Mouse (Mus musculus) forebrain, embryonic 11.5 days (tissue): Measurements from ENCODE around the gene Gm15517. TPM values are rescaled to one million over a fixed set of nuclear protein-coding genes. Genes with fewer than 3 reads are reported as not detected.
A peak's percentile ranks its signal among the peaks of the same experiment; 100 is the strongest.

ENCODE experiments used
- ATAC-seq: fragments of 200-750 bp; cut with Nextera tagmentation; replicated peaks from 2 replicates; pipeline ENCODE4 v1.8.0; 2017; ENCODE audit warnings: moderate TSS enrichment; ENCODE audit not compliant: low FRiP score
- DNase-seq: peaks from one replicate; pipeline ENCODE4 v3.0.0-alpha.2; 2017; ENCODE audit warnings: low spot score
- H3K27ac ChIP-seq: fragments of 300-500 bp; sonication (generic); 2 replicates; pipeline ENCODE4 v1.5.1; 2014; ENCODE audit warnings: low read depth, low read length
- H3K27me3 ChIP-seq: fragments of 300-500 bp; sonication (generic); 2 replicates; pipeline ENCODE4 v1.6.1; 2014; ENCODE audit warnings: mild to moderate bottlenecking, low read length, mixed read lengths; ENCODE audit not compliant: control insufficient read depth, insufficient read depth
- H3K36me3 ChIP-seq: fragments of 300-500 bp; sonication (generic); 2 replicates; pipeline ENCODE4 v1.6.1; 2014; ENCODE audit warnings: mild to moderate bottlenecking, low read length, moderate library complexity, mixed read lengths; ENCODE audit not compliant: control insufficient read depth, insufficient read depth
- H3K4me1 ChIP-seq: fragments of 300-500 bp; sonication (generic); replicated peaks from 2 replicates; pipeline ENCODE4 v1.6.1; 2014; ENCODE audit warnings: low read length, mixed read lengths; ENCODE audit not compliant: control insufficient read depth, insufficient read depth
- H3K4me2 ChIP-seq: fragments of 300-500 bp; sonication (generic); 2 replicates; pipeline ENCODE4 v1.6.1; 2014; ENCODE audit warnings: low read depth, mild to moderate bottlenecking, low read length, moderate library complexity, mixed read lengths; ENCODE audit not compliant: severe bottlenecking
- H3K4me3 ChIP-seq: fragments of 300-500 bp; sonication (generic); 2 replicates; pipeline ENCODE4 v1.5.1; 2014; ENCODE audit warnings: low read depth, low read length
- H3K9ac ChIP-seq: fragments of 300-500 bp; sonication (generic); 2 replicates; pipeline ENCODE4 v1.6.1; 2014; ENCODE audit warnings: low read length
- H3K9me3 ChIP-seq: fragments of 300-500 bp; sonication (generic); 2 replicates; pipeline ENCODE4 v1.6.1; 2016; ENCODE audit warnings: low read length, mixed read lengths; ENCODE audit not compliant: control insufficient read depth
- WGBS: fragments of 180-500 bp; shearing (Covaris S2); extraction: QIAGEN DNeasy Blood & Tissue Kit; methylation state at CpG from one replicate; pipeline ENCODE4 v1.1.7; 2014; 5-methylcytosine and 5-hydroxymethylcytosine counted together
- polyA plus RNA-seq: library from polyadenylated mRNA; unstranded; fragments of >200 nt; fragmentation: Nextera tagmentation; extraction: Ambion mirVana; gene quantifications from 2 replicates; pipeline ENCODE4 v1.2.1, GENCODE M21; 2014

Gm15517 gene
- polyA plus RNA-seq, 1 experiment from 2014 or later = not detected

- Histone ChIP-seq H3K4me3 (no peak within 1 kb of the TSS), H3K4me1 (no peaks in the 10 kb centered on the region), H3K27ac (no peak within 1 kb of the TSS), H3K4me2 (no peak within 1 kb of the TSS), H3K9me3 (no peaks in the 10 kb centered on the region), H3K9ac (no peak within 1 kb of the TSS), H3K27me3 (no peaks in the 10 kb centered on the region), H3K36me3 (peaks cover 5% of the 10 kb centered on the region; the same call in 1 of the 2 replicates)
- DNase-seq = no peak
- 75% methylated on average over 4 of the region's 4 CpGs for WGBS
- ATAC-seq = no peak
Measured at GRCm38 (mm10) chr7:44257278-44257677, 4.0 kb upstream of the Gm15517 start, which contains the start of gene Acp4. Gene Acp4, minus strand, starts transcription at chr7:44257378.

- DNase-seq (no peak), ATAC-seq (no peak)
- Histone ChIP-seq H3K27me3 (peaks cover 2% of the 10 kb centered on the region; the same call in 1 of the 2 replicates), H3K4me1 (peaks cover 3% of the 10 kb centered on the region; the same call in 1 of the 2 replicates), H3K36me3 (no peaks in the 10 kb centered on the region), H3K9ac (no peak overlapping the region), H3K4me3 (no peak overlapping the region), H3K27ac (no peak overlapping the region), H3K4me2 (no peak overlapping the region), H3K9me3 (no peaks in the 10 kb centered on the region)
- 74% methylated on average over 6 of the region's 6 CpGs for WGBS
Measured at GRCm38 (mm10) chr7:44260410-44260809, 837 bp upstream of the Gm15517 start.

GRCm38 (mm10) chr7:44262791-44263643 lies 1.8 kb downstream of the Gm15517 start:
- H3K9me3 ChIP-seq = no peaks in the 10 kb centered on the region
- H3K4me2 ChIP-seq = peak overlapping the region; percentile 48
- H3K9ac ChIP-seq = peak overlapping the region; percentile 43
- peaks cover 3% of the 10 kb centered on the region; the same call in 1 of the 2 replicates for H3K4me1 ChIP-seq
- H3K27me3 ChIP-seq = peaks cover 2% of the 10 kb centered on the region; the same call in 1 of the 2 replicates
- H3K36me3 ChIP-seq = no peaks in the 10 kb centered on the region
- 2% methylated on average over 34 of the region's 34 CpGs for WGBS
- DNase-seq = peak; percentile 96
- H3K27ac ChIP-seq = no peak overlapping the region
- peak; percentile 68 for ATAC-seq
- peak overlapping the region; percentile 18; the same call in 1 of the 2 replicates for H3K4me3 ChIP-seq

GRCm38 (mm10) chr7:44268117-44268516 lies 6.9 kb downstream of the Gm15517 start:
- WGBS = 85% methylated on average over 11 of the region's 11 CpGs
- Histone ChIP-seq H3K4me1 (peaks cover under 1% of the 10 kb centered on the region; the same call in 1 of the 2 replicates), H3K4me2 (no peak overlapping the region), H3K27ac (no peak overlapping the region), H3K4me3 (no peak overlapping the region), H3K36me3 (no peaks in the 10 kb centered on the region), H3K9ac (no peak overlapping the region), H3K27me3 (no peaks in the 10 kb centered on the region), H3K9me3 (no peaks in the 10 kb centered on the region)
- ATAC-seq (no peak), DNase-seq (no peak)

GRCm38 (mm10) chr7:44269397-44269796 lies 8.2 kb downstream of the Gm15517 start:
- Histone ChIP-seq H3K4me2 (no peak overlapping the region), H3K27ac (no peak overlapping the region), H3K9ac (no peak overlapping the region), H3K4me1 (no peaks in the 10 kb centered on the region), H3K36me3 (no peaks in the 10 kb centered on the region), H3K9me3 (no peaks in the 10 kb centered on the region), H3K4me3 (no peak overlapping the region), H3K27me3 (no peaks in the 10 kb centered on the region)
- 88% methylated on average over 2 of the region's 2 CpGs for WGBS
- DNase-seq (no peak), ATAC-seq (no peak)

GRCm38 (mm10) chr7:44271309-44271708 lies 10.1 kb downstream of the Gm15517 start:
- no peak for DNase-seq
- no peak for ATAC-seq
- H3K27me3 ChIP-seq = no peaks in the 10 kb centered on the region; the same call in 1 of the 2 replicates
- no peaks in the 10 kb centered on the region for H3K4me1 ChIP-seq
- H3K36me3 ChIP-seq = no peaks in the 10 kb centered on the region
- WGBS = 74% methylated on average over 2 of the region's 2 CpGs
- no peak overlapping the region for H3K9ac ChIP-seq
- no peak overlapping the region for H3K4me2 ChIP-seq
- no peak overlapping the region for H3K27ac ChIP-seq
- H3K4me3 ChIP-seq = no peak overlapping the region
- H3K9me3 ChIP-seq = no peaks in the 10 kb centered on the region

- no peak overlapping the region for H3K27ac ChIP-seq
- no peak for DNase-seq
- no peaks in the 10 kb centered on the region for H3K36me3 ChIP-seq
- no peak for ATAC-seq
- H3K9me3 ChIP-seq = no peaks in the 10 kb centered on the region
- H3K9ac ChIP-seq = no peak overlapping the region
- H3K4me2 ChIP-seq = no peak overlapping the region
- H3K27me3 ChIP-seq = no peaks in the 10 kb centered on the region; the same call in 1 of the 2 replicates
- WGBS = 90% methylated on average over 7 of the region's 7 CpGs
- H3K4me3 ChIP-seq = no peak overlapping the region
- no peaks in the 10 kb centered on the region for H3K4me1 ChIP-seq
Measured at GRCm38 (mm10) chr7:44272546-44272945, 11.3 kb downstream of the Gm15517 start.

GRCm38 (mm10) chr7:44273446-44273845 lies 12.2 kb downstream of the Gm15517 start:
- Histone ChIP-seq H3K4me3 (no peak overlapping the region), H3K27me3 (no peaks in the 10 kb centered on the region; the same call in 1 of the 2 replicates), H3K9ac (no peak overlapping the region), H3K4me1 (no peaks in the 10 kb centered on the region), H3K4me2 (no peak overlapping the region), H3K36me3 (no peaks in the 10 kb centered on the region), H3K9me3 (no peaks in the 10 kb centered on the region), H3K27ac (no peak overlapping the region)
- no peak for ATAC-seq
- WGBS = 69% methylated on average over 7 of the region's 7 CpGs
- no peak for DNase-seq
